Mouse (Mus musculus): Measurements from ENCODE around the gene Tbcc. TPM values are rescaled to one million over a fixed set of nuclear protein-coding genes. Genes with fewer than 3 reads are reported as not detected.

Gene Tbcc
- polyA plus RNA-seq, 1 experiment, result 17.2 TPM

GRCm38 (mm10) chr17:46920855-46921254 lies 30.4 kb downstream of the Tbcc start:
- H3K27ac ChIP-seq (ENCODE audit: insufficient read depth, low read length), result no peak overlapping the region
- TF ChIP-seq POLR2A (IDR thresholded peaks at IDR 0.05; ENCODE audit: low read depth, low read length) (no peak), CTCF (IDR thresholded peaks at IDR 0.05; ENCODE audit: extremely low read depth, insufficient read depth, insufficient read length, insufficient replicate concordance) (no peak)
- no peak overlapping the region for H3K4me3 ChIP-seq (ENCODE audit: extremely low read depth, insufficient read depth, insufficient read length)
- WGBS, result 67% methylated on average over 6 of the region's 6 CpGs
- no peaks in the 10 kb centered on the region for H3K4me1 ChIP-seq (ENCODE audit: control insufficient read depth, insufficient read depth, insufficient read length)
- no peak for DNase-seq (ENCODE audit: low read depth in 1 of 2, low spot score in 2 of 2)
- H3K36me3 ChIP-seq (ENCODE audit: control insufficient read depth, insufficient read depth, low read length), result no peaks in the 10 kb centered on the region
- no peaks in the 10 kb centered on the region for H3K27me3 ChIP-seq (ENCODE audit: control insufficient read depth, insufficient read depth, low read length)

GRCm38 (mm10) chr17:46926192-46926591 lies 35.7 kb downstream of the Tbcc start:
- no peak for DNase-seq (ENCODE audit: low read depth in 1 of 2, low spot score in 2 of 2)
- Histone ChIP-seq H3K27ac (ENCODE audit: insufficient read depth, low read length) (no peak overlapping the region), H3K4me1 (ENCODE audit: control insufficient read depth, insufficient read depth, insufficient read length) (no peaks in the 10 kb centered on the region), H3K27me3 (ENCODE audit: control insufficient read depth, insufficient read depth, low read length) (no peaks in the 10 kb centered on the region), H3K36me3 (ENCODE audit: control insufficient read depth, insufficient read depth, low read length) (peaks cover 20% of the 10 kb centered on the region), H3K4me3 (ENCODE audit: extremely low read depth, insufficient read depth, insufficient read length) (no peak overlapping the region)
- no peak for TF ChIP-seq POLR2A (IDR thresholded peaks at IDR 0.05; ENCODE audit: low read depth, low read length)
- TF ChIP-seq CTCF (IDR thresholded peaks at IDR 0.05; ENCODE audit: extremely low read depth, insufficient read depth, insufficient read length, insufficient replicate concordance), result no peak
- 82% methylated on average over 6 of the region's 6 CpGs for WGBS

- Histone ChIP-seq H3K4me1 (ENCODE audit: control insufficient read depth, insufficient read depth, insufficient read length) (no peaks in the 10 kb centered on the region), H3K27me3 (ENCODE audit: control insufficient read depth, insufficient read depth, low read length) (no peaks in the 10 kb centered on the region), H3K27ac (ENCODE audit: insufficient read depth, low read length) (no peak overlapping the region), H3K4me3 (ENCODE audit: extremely low read depth, insufficient read depth, insufficient read length) (no peak overlapping the region), H3K36me3 (ENCODE audit: control insufficient read depth, insufficient read depth, low read length) (peaks cover 27% of the 10 kb centered on the region)
- DNase-seq (ENCODE audit: low read depth in 1 of 2, low spot score in 2 of 2), result no peak
- TF ChIP-seq CTCF (IDR thresholded peaks at IDR 0.05; ENCODE audit: extremely low read depth, insufficient read depth, insufficient read length, insufficient replicate concordance) (no peak), POLR2A (IDR thresholded peaks at IDR 0.05; ENCODE audit: low read depth, low read length) (no peak)
- 82% methylated on average over 3 of the region's 3 CpGs for WGBS
These were observed 36.5 kb downstream of the Tbcc start for GRCm38 (mm10) chr17:46926941-46927340.

- WGBS, result 96% methylated on average over 5 of the region's 5 CpGs
- Histone ChIP-seq H3K36me3 (ENCODE audit: control insufficient read depth, insufficient read depth, low read length) (peaks cover 35% of the 10 kb centered on the region), H3K4me3 (ENCODE audit: extremely low read depth, insufficient read depth, insufficient read length) (no peak overlapping the region), H3K27me3 (ENCODE audit: control insufficient read depth, insufficient read depth, low read length) (no peaks in the 10 kb centered on the region), H3K4me1 (ENCODE audit: control insufficient read depth, insufficient read depth, insufficient read length) (no peaks in the 10 kb centered on the region), H3K27ac (ENCODE audit: insufficient read depth, low read length) (no peak overlapping the region)
- no peak for DNase-seq (ENCODE audit: low read depth in 1 of 2, low spot score in 2 of 2)
- TF ChIP-seq POLR2A (IDR thresholded peaks at IDR 0.05; ENCODE audit: low read depth, low read length), result no peak
These were observed 37.3 kb downstream of the Tbcc start for GRCm38 (mm10) chr17:46927781-46928180.

GRCm38 (mm10) chr17:46929277-46929676 lies 38.8 kb downstream of the Tbcc start:
- Histone ChIP-seq H3K27me3 (ENCODE audit: control insufficient read depth, insufficient read depth, low read length) (no peaks in the 10 kb centered on the region), H3K4me3 (ENCODE audit: extremely low read depth, insufficient read depth, insufficient read length) (no peak overlapping the region), H3K36me3 (ENCODE audit: control insufficient read depth, insufficient read depth, low read length) (peaks cover 49% of the 10 kb centered on the region), H3K27ac (ENCODE audit: insufficient read depth, low read length) (no peak overlapping the region), H3K4me1 (ENCODE audit: control insufficient read depth, insufficient read depth, insufficient read length) (no peaks in the 10 kb centered on the region)
- no peak for DNase-seq (ENCODE audit: low read depth in 1 of 2, low spot score in 2 of 2)
- TF ChIP-seq CTCF (IDR thresholded peaks at IDR 0.05; ENCODE audit: extremely low read depth, insufficient read depth, insufficient read length, insufficient replicate concordance) (no peak), POLR2A (IDR thresholded peaks at IDR 0.05; ENCODE audit: low read depth, low read length) (no peak)
- WGBS, result 90% methylated on average over 12 of the region's 12 CpGs

GRCm38 (mm10) chr17:46929897-46930296 lies 39.4 kb downstream of the Tbcc start:
- DNase-seq (ENCODE audit: low read depth in 1 of 2, low spot score in 2 of 2), result no peak
- H3K36me3 ChIP-seq (ENCODE audit: control insufficient read depth, insufficient read depth, low read length), result peaks cover 54% of the 10 kb centered on the region
- H3K4me1 ChIP-seq (ENCODE audit: control insufficient read depth, insufficient read depth, insufficient read length), result no peaks in the 10 kb centered on the region
- no peak overlapping the region for H3K27ac ChIP-seq (ENCODE audit: insufficient read depth, low read length)
- H3K4me3 ChIP-seq (ENCODE audit: extremely low read depth, insufficient read depth, insufficient read length), result no peak overlapping the region
- H3K27me3 ChIP-seq (ENCODE audit: control insufficient read depth, insufficient read depth, low read length), result no peaks in the 10 kb centered on the region
- TF ChIP-seq POLR2A (IDR thresholded peaks at IDR 0.05; ENCODE audit: low read depth, low read length), result no peak
- TF ChIP-seq CTCF (IDR thresholded peaks at IDR 0.05; ENCODE audit: extremely low read depth, insufficient read depth, insufficient read length, insufficient replicate concordance), result no peak
- 90% methylated on average over 7 of the region's 7 CpGs for WGBS

GRCm38 (mm10) chr17:46932961-46933360 lies 42.5 kb downstream of the Tbcc start:
- Histone ChIP-seq H3K27me3 (ENCODE audit: control insufficient read depth, insufficient read depth, low read length) (no peaks in the 10 kb centered on the region), H3K4me1 (ENCODE audit: control insufficient read depth, insufficient read depth, insufficient read length) (no peaks in the 10 kb centered on the region), H3K36me3 (ENCODE audit: control insufficient read depth, insufficient read depth, low read length) (peaks cover 74% of the 10 kb centered on the region), H3K27ac (ENCODE audit: insufficient read depth, low read length) (no peak overlapping the region), H3K4me3 (ENCODE audit: extremely low read depth, insufficient read depth, insufficient read length) (no peak overlapping the region)
- 96% methylated on average over 5 of the region's 5 CpGs for WGBS
- no peak for TF ChIP-seq CTCF (IDR thresholded peaks at IDR 0.05; ENCODE audit: extremely low read depth, insufficient read depth, insufficient read length, insufficient replicate concordance)
- TF ChIP-seq POLR2A (IDR thresholded peaks at IDR 0.05; ENCODE audit: low read depth, low read length), result no peak
- no peak for DNase-seq (ENCODE audit: low read depth in 1 of 2, low spot score in 2 of 2)
